In genomic region chr6:107749111-107749736, GRCm38 (mm10) we compare ENCODE assay signal across 24 mouse cellular contexts.
DNase-seq lines count a peak whose midpoint lies in the region; ATAC-seq and TF ChIP-seq lines count a peak whose summit lies in the region.
"Had no signal": no experiment of that assay in that cellular context is flagged by ENCODE, and none has a peak within 500 bp of the region (broad histone marks: within the 10 kb centered on the region; RNA-seq: fewer than 3 reads in every experiment).

No protein-coding gene starts in this region.

- no peak overlapping the region for H3K27ac ChIP-seq in forebrain, embryonic 15.5 days (replicated peaks)
- H3K27ac ChIP-seq in forebrain, embryonic 12.5 days, result no peak overlapping the region
- H3K27ac ChIP-seq in forebrain, postnatal 0 days (ENCODE audit: low read depth, low read length), result no peak overlapping the region
- no peak overlapping the region for H3K27ac ChIP-seq in lung, postnatal 0 days (ENCODE audit: low read length)
- H3K27ac ChIP-seq: embryonic facial prominence, embryonic 10.5 days; embryonic facial prominence, embryonic 13.5 days; heart, adult 2 months; heart, embryonic 10.5 days; heart, embryonic 13.5 days; hindbrain, embryonic 12.5 days; hindbrain, embryonic 15.5 days had no signal

- no peak for TF ChIP-seq EP300 in lung, postnatal 0 days (IDR thresholded peaks at IDR 0.05)

- H3K27me3 ChIP-seq in forebrain, embryonic 15.5 days, result no peaks in the 10 kb centered on the region
- no peaks in the 10 kb centered on the region for H3K27me3 ChIP-seq in forebrain, embryonic 12.5 days
- no peaks in the 10 kb centered on the region for H3K27me3 ChIP-seq in forebrain, postnatal 0 days (ENCODE audit: insufficient read depth, low read length)
- no peaks in the 10 kb centered on the region for H3K27me3 ChIP-seq in lung, postnatal 0 days (replicated peaks; ENCODE audit: insufficient read depth, low read length)
- H3K27me3 ChIP-seq: embryonic facial prominence, embryonic 13.5 days; heart, embryonic 13.5 days; hindbrain, embryonic 12.5 days; hindbrain, embryonic 15.5 days had no signal

- DNase-seq in brain, embryonic 14.5 days (ENCODE audit: low read depth), result peak; percentile 51
- peak; percentile 17 for DNase-seq in forebrain, postnatal 0 days
- no peak for DNase-seq in lung, postnatal 0 days (ENCODE audit: low spot score)
- DNase-seq: cerebellum, adult 11 months; cerebellum, adult 2 months; cerebellum, adult 9-11 months; cerebellum, postnatal 36 days; embryo, embryonic 11 days; gastrocnemius, postnatal 25 days; kidney, adult 2 months had no signal

- WGBS in forebrain, embryonic 15.5 days, result 80% methylated on average over 5 of the region's 5 CpGs
- 89% methylated on average over 5 of the region's 5 CpGs for WGBS in forebrain, embryonic 12.5 days
- WGBS in forebrain, postnatal 0 days, result 64% methylated on average over 5 of the region's 5 CpGs
- 62% methylated on average over 5 of the region's 5 CpGs for WGBS in lung, postnatal 0 days

- H3K36me3 ChIP-seq in forebrain, embryonic 15.5 days, result no peaks in the 10 kb centered on the region
- H3K36me3 ChIP-seq in forebrain, embryonic 12.5 days (replicated peaks), result no peaks in the 10 kb centered on the region
- no peaks in the 10 kb centered on the region for H3K36me3 ChIP-seq in forebrain, postnatal 0 days (ENCODE audit: insufficient read depth)
- no peaks in the 10 kb centered on the region for H3K36me3 ChIP-seq in lung, postnatal 0 days (ENCODE audit: insufficient read depth, low read length)
- H3K36me3 ChIP-seq: embryonic facial prominence, embryonic 10.5 days; embryonic facial prominence, embryonic 13.5 days; heart, embryonic 10.5 days; heart, embryonic 13.5 days; hindbrain, embryonic 12.5 days; hindbrain, embryonic 15.5 days had no signal

- peak; percentile 43; the same call in 1 of the 2 replicates for ATAC-seq in forebrain, embryonic 15.5 days (replicated peaks)
- no peak for ATAC-seq in forebrain, embryonic 12.5 days (ENCODE audit: low FRiP score)
- peak; percentile 38; the same call in 1 of the 2 replicates for ATAC-seq in forebrain, postnatal 0 days
- no peak for ATAC-seq in erythroid progenitor cell, adult 5-6 weeks (replicated peaks; ENCODE audit: low FRiP score, poor library complexity, severe bottlenecking)
- ATAC-seq in lung, postnatal 0 days, result no peak
- ATAC-seq: CD4-positive, CD25-positive, alpha-beta regulatory T cell, adult 4 months; intestine, postnatal 0 days; Patski had no signal

- no peak overlapping the region for H3K9ac ChIP-seq in forebrain, embryonic 15.5 days (replicated peaks)
- H3K9ac ChIP-seq in forebrain, embryonic 12.5 days, result no peak overlapping the region
- no peak overlapping the region for H3K9ac ChIP-seq in forebrain, postnatal 0 days
- H3K9ac ChIP-seq in lung, postnatal 0 days (replicated peaks; ENCODE audit: low read depth), result no peak overlapping the region
- H3K9ac ChIP-seq: embryonic facial prominence, embryonic 13.5 days; heart, embryonic 13.5 days; hindbrain, embryonic 12.5 days; hindbrain, embryonic 15.5 days had no signal

- no peak for TF ChIP-seq POLR2A in brain, embryonic 14.5 days (IDR thresholded peaks at IDR 0.05; ENCODE audit: borderline replicate concordance, extremely low read depth, insufficient read depth, insufficient read length, poor library complexity, severe bottlenecking)

- H3K9me3 ChIP-seq in forebrain, embryonic 15.5 days, result no peaks in the 10 kb centered on the region
- no peaks in the 10 kb centered on the region for H3K9me3 ChIP-seq in forebrain, embryonic 12.5 days
- H3K9me3 ChIP-seq in forebrain, postnatal 0 days (ENCODE audit: low read length), result no peaks in the 10 kb centered on the region
- no peaks in the 10 kb centered on the region for H3K9me3 ChIP-seq in lung, postnatal 0 days (ENCODE audit: low read length)
- H3K9me3 ChIP-seq: embryonic facial prominence, embryonic 10.5 days; embryonic facial prominence, embryonic 13.5 days; heart, embryonic 10.5 days; hindbrain, embryonic 12.5 days; hindbrain, embryonic 15.5 days had no signal

- H3K4me1 ChIP-seq in forebrain, embryonic 15.5 days, result no peaks in the 10 kb centered on the region
- H3K4me1 ChIP-seq in forebrain, embryonic 12.5 days, result no peaks in the 10 kb centered on the region
- no peaks in the 10 kb centered on the region for H3K4me1 ChIP-seq in forebrain, postnatal 0 days (ENCODE audit: insufficient read depth)
- H3K4me1 ChIP-seq in lung, postnatal 0 days (ENCODE audit: insufficient read depth, low read depth, low read length), result no peaks in the 10 kb centered on the region
- H3K4me1 ChIP-seq: embryonic facial prominence, embryonic 10.5 days; embryonic facial prominence, embryonic 13.5 days; heart, embryonic 10.5 days; heart, embryonic 13.5 days; hindbrain, embryonic 12.5 days; hindbrain, embryonic 15.5 days had no signal

- no peak overlapping the region for H3K4me3 ChIP-seq in forebrain, embryonic 15.5 days
- H3K4me3 ChIP-seq in forebrain, embryonic 12.5 days (replicated peaks), result no peak overlapping the region
- no peak overlapping the region for H3K4me3 ChIP-seq in forebrain, postnatal 0 days (ENCODE audit: low read depth, low read length)
- H3K4me3 ChIP-seq in lung, postnatal 0 days (ENCODE audit: low read depth, low read length), result no peak overlapping the region
- H3K4me3 ChIP-seq: embryonic facial prominence, embryonic 10.5 days; embryonic facial prominence, embryonic 13.5 days; erythroblast, embryonic 14.5 days; heart, adult 2 months; heart, embryonic 10.5 days; heart, embryonic 13.5 days; hindbrain, embryonic 12.5 days; hindbrain, embryonic 15.5 days had no signal

- TF ChIP-seq CTCF in brain, embryonic 14.5 days (IDR thresholded peaks at IDR 0.05; ENCODE audit: borderline replicate concordance, extremely low read depth, insufficient read depth, insufficient read length), result no peak
- no peak for TF ChIP-seq CTCF in forebrain, postnatal 0 days (IDR thresholded peaks at IDR 0.05; ENCODE audit: low read depth)
- TF ChIP-seq CTCF in lung, postnatal 0 days (IDR thresholded peaks at IDR 0.05), result no peak

- no peak overlapping the region for H3K4me2 ChIP-seq in forebrain, embryonic 15.5 days (replicated peaks)
- no peak overlapping the region for H3K4me2 ChIP-seq in forebrain, embryonic 12.5 days
- no peak overlapping the region for H3K4me2 ChIP-seq in forebrain, postnatal 0 days (ENCODE audit: low read depth)
- no peak overlapping the region for H3K4me2 ChIP-seq in lung, postnatal 0 days (replicated peaks; ENCODE audit: low read depth, low read length)
- H3K4me2 ChIP-seq: embryonic facial prominence, embryonic 13.5 days; heart, embryonic 13.5 days; hindbrain, embryonic 12.5 days; hindbrain, embryonic 15.5 days had no signal

Comparison
In these comparisons a context has a peak if more than half of its experiments do, and no peak if none do; other contexts are left out.
1. ATAC-seq: peak in forebrain, embryonic 15.5 days (single experiment) and forebrain, postnatal 0 days (single experiment); none in forebrain, embryonic 12.5 days (single experiment), erythroid progenitor cell, adult 5-6 weeks (single experiment) and lung, postnatal 0 days (single experiment).